Mouse (Mus musculus) stomach, postnatal 0 days (tissue): Measurements from ENCODE around the gene Reep3. TPM values are rescaled to one million over a fixed set of nuclear protein-coding genes. Genes with fewer than 3 reads are reported as not detected.
A peak's percentile ranks its signal among the peaks of the same experiment; 100 is the strongest.

ENCODE experiments used
- ATAC-seq: fragments of 200-750 bp; cut with Nextera tagmentation; 2 replicates; pipeline ENCODE4 v1.8.0; 2017; ENCODE audit not compliant: low FRiP score, low TSS enrichment
- DNase-seq: peaks from one replicate; pipeline ENCODE4 v3.0.0-alpha.2; 2016; ENCODE audit warnings: low spot score
- H3K27ac ChIP-seq: fragments of 300-500 bp; sonication (generic); replicated peaks from 2 replicates; pipeline ENCODE4 v1.5.1; 2014; ENCODE audit warnings: mild to moderate bottlenecking, control low read depth
- H3K27me3 ChIP-seq: fragments of 300-500 bp; sonication (generic); 2 replicates; pipeline ENCODE4 v1.6.1; 2014; ENCODE audit warnings: low read length; ENCODE audit not compliant: control insufficient read depth, insufficient read depth
- H3K36me3 ChIP-seq: fragments of 300-500 bp; sonication (generic); 2 replicates; pipeline ENCODE4 v1.6.1; 2014; ENCODE audit warnings: low read length, mixed read lengths; ENCODE audit not compliant: control insufficient read depth, insufficient read depth
- H3K4me1 ChIP-seq: fragments of 300-500 bp; sonication (generic); replicated peaks from 2 replicates; pipeline ENCODE4 v1.6.1; 2014; ENCODE audit warnings: antibody characterized with exemption; ENCODE audit not compliant: control insufficient read depth, insufficient read depth
- H3K4me2 ChIP-seq: fragments of 300-500 bp; sonication (generic); replicated peaks from 2 replicates; pipeline ENCODE4 v1.6.1; 2014; ENCODE audit warnings: low read depth, mild to moderate bottlenecking, control low read depth, moderate library complexity
- H3K4me3 ChIP-seq: fragments of 300-500 bp; sonication (generic); 2 replicates; pipeline ENCODE4 v1.5.1; 2014; ENCODE audit warnings: low read depth, low read length, control low read depth
- H3K9ac ChIP-seq: fragments of 300-500 bp; sonication (generic); 2 replicates; pipeline ENCODE4 v1.6.1; 2014; ENCODE audit warnings: mild to moderate bottlenecking, low read length, control low read depth, mixed read lengths
- H3K9me3 ChIP-seq: fragments of 300-500 bp; sonication (generic); 2 replicates; pipeline ENCODE4 v1.6.1; 2016; ENCODE audit warnings: low read length; ENCODE audit not compliant: control insufficient read depth
- CTCF ChIP-seq: IDR thresholded peaks from 2 replicates; pipeline ENCODE4 v1.5.1; 2016; ENCODE audit warnings: antibody characterized with exemption, low read depth, mild to moderate bottlenecking, moderate library complexity
- EP300 ChIP-seq: optimal IDR thresholded peaks from 2 replicates; pipeline ENCODE3; 2016; ENCODE audit warnings: antibody characterized with exemption
- WGBS: fragments of 180-500 bp; shearing (Covaris S2); extraction: QIAGEN DNeasy Blood & Tissue Kit; methylation state at CpG from one replicate; pipeline ENCODE4 v1.1.7; 2014; 5-methylcytosine and 5-hydroxymethylcytosine counted together
- polyA plus RNA-seq: library from polyadenylated mRNA; unstranded; fragments of >200 nt; fragmentation: Nextera tagmentation; extraction: Ambion mirVana; gene quantifications from 2 replicates; pipeline ENCODE4 v1.2.1, GENCODE M21; 2015

The Reep3 gene
- polyA plus RNA-seq, 1 experiment from 2014 or later = 38.6 TPM

- H3K4me1 ChIP-seq = peaks cover 9% of the 10 kb centered on the region; the same call in 1 of the 2 replicates
- no peak overlapping the region for H3K4me3 ChIP-seq
- TF ChIP-seq EP300 = no peak
- TF ChIP-seq CTCF = no peak
- 83% methylated on average over 6 of the region's 6 CpGs for WGBS
- no peaks in the 10 kb centered on the region for H3K27me3 ChIP-seq
- no peak overlapping the region for H3K9ac ChIP-seq
- DNase-seq = no peak
- no peak for ATAC-seq
- peak overlapping the region; percentile 76 for H3K27ac ChIP-seq
- no peak overlapping the region for H3K4me2 ChIP-seq
- H3K36me3 ChIP-seq = no peaks in the 10 kb centered on the region
- no peaks in the 10 kb centered on the region for H3K9me3 ChIP-seq
Observed at GRCm38 (mm10) chr10:67057696-67058095, 39.0 kb downstream of the Reep3 start.

DNA sequence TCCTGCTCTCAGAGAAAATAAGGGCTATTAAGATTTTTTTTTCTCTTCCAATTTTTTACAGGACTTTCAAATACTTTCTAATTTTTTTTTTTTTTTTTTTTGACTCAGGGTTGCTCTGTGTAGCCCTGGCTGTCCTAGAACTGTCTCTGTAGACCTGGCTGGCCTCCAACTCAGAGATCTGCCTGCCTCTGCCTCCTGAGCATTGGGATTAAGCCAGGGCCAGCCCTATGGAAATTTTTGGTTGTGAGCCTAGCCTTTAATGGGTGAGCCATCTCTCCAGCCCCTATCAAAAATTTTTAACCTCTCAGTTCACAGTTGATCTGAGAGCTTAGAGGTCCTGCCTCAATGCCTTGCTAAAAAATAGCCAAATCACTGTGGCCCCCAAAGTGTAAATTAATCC is 39.5 kb downstream of the Reep3 start:
- H3K9ac ChIP-seq = no peak overlapping the region
- peaks cover 9% of the 10 kb centered on the region; the same call in 1 of the 2 replicates for H3K4me1 ChIP-seq
- TF ChIP-seq CTCF = no peak
- no peak for TF ChIP-seq EP300
- H3K4me2 ChIP-seq = no peak overlapping the region
- no peaks in the 10 kb centered on the region for H3K27me3 ChIP-seq
- no peak for ATAC-seq
- H3K27ac ChIP-seq = peak overlapping the region; percentile 31; the same call in 1 of the 2 replicates
- DNase-seq = no peak
- no peak overlapping the region for H3K4me3 ChIP-seq
- no peaks in the 10 kb centered on the region for H3K36me3 ChIP-seq
- H3K9me3 ChIP-seq = no peaks in the 10 kb centered on the region

DNA sequence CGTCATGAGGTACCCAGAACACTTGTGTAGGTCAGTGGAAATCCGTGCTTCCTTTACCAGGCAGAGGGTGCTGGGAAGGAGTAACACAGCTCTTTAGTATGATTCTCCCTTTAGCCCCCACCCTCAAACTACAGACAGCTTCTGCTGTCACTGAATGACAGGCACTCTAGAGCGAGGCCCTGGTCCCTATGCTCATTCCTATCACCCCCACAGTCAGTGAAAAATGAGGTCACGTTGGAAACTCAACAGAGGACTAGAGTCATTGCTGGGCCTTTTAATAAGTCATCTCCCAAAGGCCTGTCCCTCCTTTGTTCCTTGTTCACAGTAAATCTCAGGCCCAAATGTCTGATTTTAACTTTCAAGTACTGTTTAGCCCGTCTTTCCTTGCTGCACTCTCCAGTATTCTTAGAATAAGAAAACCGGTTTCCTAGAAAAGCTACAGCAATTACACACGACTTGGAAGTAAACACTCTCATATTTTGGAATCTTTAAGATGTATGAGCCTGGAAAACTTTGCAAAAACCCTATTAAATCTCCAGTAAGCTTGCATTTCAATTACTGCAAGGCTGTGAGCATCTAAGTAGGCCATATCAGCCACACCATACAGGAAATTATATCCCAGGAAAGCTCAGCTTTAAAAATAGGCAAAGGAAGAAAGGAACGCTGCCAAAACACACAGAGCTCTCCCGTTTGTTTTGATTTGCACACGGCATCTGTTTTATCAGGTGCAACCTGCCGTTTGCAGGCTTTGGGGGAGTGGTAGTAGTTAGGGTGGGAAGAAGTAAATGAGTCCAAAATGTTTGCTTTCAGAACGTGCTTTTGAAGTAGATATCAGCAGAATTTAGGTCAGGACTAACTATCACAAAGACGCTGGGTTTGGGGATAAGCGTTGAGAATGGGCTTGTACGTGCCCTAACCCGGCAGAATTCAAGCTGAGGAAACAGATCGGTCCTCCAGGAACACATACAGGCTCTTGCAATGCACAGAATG is 40.6 kb downstream of the Reep3 start:
- H3K9ac ChIP-seq = peak overlapping the region; percentile 9; the same call in 1 of the 2 replicates
- TF ChIP-seq EP300 (peak; percentile 71), CTCF (no peak)
- peak overlapping the region; percentile 25 for H3K4me2 ChIP-seq
- H3K9me3 ChIP-seq = no peaks in the 10 kb centered on the region
- H3K4me3 ChIP-seq = no peak overlapping the region; the same call in 1 of the 2 replicates
- ATAC-seq = peak; percentile 62
- H3K36me3 ChIP-seq = no peaks in the 10 kb centered on the region
- peaks cover 9% of the 10 kb centered on the region; the same call in 1 of the 2 replicates for H3K4me1 ChIP-seq
- H3K27me3 ChIP-seq = no peaks in the 10 kb centered on the region
- peak overlapping the region; percentile 94 for H3K27ac ChIP-seq
- DNase-seq = peak; percentile 60
- 18% methylated on average over 17 of the region's 17 CpGs for WGBS

- TF ChIP-seq CTCF = no peak
- no peak for TF ChIP-seq EP300
- Histone ChIP-seq H3K4me2 (peak overlapping the region; percentile 17; the same call in 1 of the 2 replicates), H3K9me3 (no peaks in the 10 kb centered on the region), H3K27me3 (no peaks in the 10 kb centered on the region), H3K4me1 (peaks cover 9% of the 10 kb centered on the region; the same call in 1 of the 2 replicates), H3K27ac (peak overlapping the region; percentile 78), H3K9ac (peak overlapping the region; percentile 13; the same call in 1 of the 2 replicates), H3K4me3 (no peak overlapping the region), H3K36me3 (no peaks in the 10 kb centered on the region)
- DNase-seq (no peak), ATAC-seq (peak; percentile 26; the same call in 1 of the 2 replicates)
- 28% methylated on average over 9 of the region's 9 CpGs for WGBS
Observed at GRCm38 (mm10) chr10:67053475-67053874, 43.3 kb downstream of the Reep3 start.

DNA sequence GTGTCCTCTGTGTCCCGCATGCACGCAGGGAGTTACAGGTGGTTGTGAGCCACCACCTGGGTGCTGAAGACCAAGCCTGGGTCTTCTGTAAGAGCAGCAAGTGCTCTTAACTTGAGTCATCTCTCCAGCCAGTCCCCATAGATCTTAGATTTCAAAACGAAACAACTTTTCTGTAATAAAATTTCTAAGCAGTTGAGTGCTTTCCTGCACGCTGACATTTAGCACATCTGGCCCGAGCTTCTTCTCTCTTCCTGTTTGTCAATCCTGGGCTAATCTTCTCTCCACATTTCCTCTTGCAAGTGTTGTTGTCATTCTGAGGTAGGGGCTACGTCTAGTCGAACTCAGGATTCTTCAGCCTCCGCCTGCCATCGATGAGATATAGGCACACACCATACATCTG is 44.3 kb downstream of the Reep3 start:
- Histone ChIP-seq H3K4me2 (no peak overlapping the region), H3K4me3 (no peak overlapping the region), H3K4me1 (peaks cover 12% of the 10 kb centered on the region; the same call in 1 of the 2 replicates), H3K36me3 (no peaks in the 10 kb centered on the region), H3K27ac (peak overlapping the region; percentile 26; the same call in 1 of the 2 replicates), H3K9me3 (no peaks in the 10 kb centered on the region), H3K27me3 (no peaks in the 10 kb centered on the region), H3K9ac (no peak overlapping the region)
- DNase-seq = no peak
- TF ChIP-seq EP300 (no peak), CTCF (no peak)
- WGBS = 49% methylated on average over 9 of the region's 9 CpGs
- no peak for ATAC-seq
